Mouse (Mus musculus) central nervous system, embryonic 18 days (tissue): ENCODE measurements around the gene Egflam. TPM values are rescaled to one million over a fixed set of nuclear protein-coding genes. Genes with fewer than 3 reads are reported as not detected.

Experiments used
- polyA plus RNA-seq: library from polyadenylated mRNA; depleted of rRNA; stranded (reverse); fragments of >200 nt; gene quantifications from 2 replicates; pipeline ENCODE4 v1.2.3, GENCODE M21; 2012; rRNA removed

Egflam gene
- 3.5 and 4.0 TPM in 2 replicates for polyA plus RNA-seq

DNA sequence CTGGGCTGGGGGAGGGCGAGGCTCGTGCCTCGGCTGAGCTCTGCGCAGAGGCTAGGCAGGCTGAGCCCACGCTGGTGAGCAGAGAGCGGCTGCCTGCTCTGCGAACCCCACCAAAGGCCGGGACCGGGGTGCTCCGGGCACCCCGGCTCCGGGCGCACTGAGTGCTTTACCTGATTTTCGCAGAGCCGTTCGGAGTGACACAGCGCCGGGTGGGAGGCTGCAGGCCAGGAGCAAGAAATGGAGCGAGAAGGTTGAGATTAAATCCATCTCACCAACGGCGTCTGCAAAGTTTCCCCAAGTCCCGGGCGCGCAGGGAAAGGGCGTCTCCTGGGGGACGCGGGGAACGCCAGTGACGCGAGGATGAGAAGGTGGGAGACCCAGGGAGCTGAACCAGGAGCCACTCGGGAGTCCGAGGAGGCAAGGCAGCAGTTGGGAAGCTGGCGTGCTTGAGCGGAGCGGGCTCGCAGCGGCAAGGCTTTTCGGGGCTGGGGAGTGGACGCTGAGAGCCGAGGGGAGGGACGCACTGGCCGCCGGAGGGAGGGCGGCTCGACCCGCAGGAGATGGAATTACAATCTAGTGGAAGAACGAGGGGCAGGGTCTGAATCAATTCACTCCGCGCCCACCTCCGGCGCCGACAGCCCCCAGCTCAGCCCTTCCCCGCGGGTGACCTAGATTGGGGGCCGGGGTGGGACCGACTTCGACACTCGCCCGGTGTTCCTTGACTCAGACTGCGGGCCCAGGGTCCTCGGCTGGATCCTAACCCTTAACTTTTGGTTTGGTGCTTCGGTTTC is at the start of gene Egflam:
Gene Egflam (minus strand): TSS at position 578 of the 791 bp plus-strand sequence.

